Mouse (Mus musculus) cerebellum, postnatal 36 days (tissue): Measurements from ENCODE around the gene H2-D1.

Source experiments
- DNase-seq, 2 experiments: peaks; one replicate each; pipeline ENCODE4 v3.0.0; 2021 to 2022; ENCODE audit warnings: mixed read lengths in 2 of 2

H2-D1 gene

GRCm38 (mm10) chr17:35262664-35263522, at the start of gene H2-D1:
H2-D1 (plus strand) TSS chr17:35262730.
- DNase-seq: peak; percentile 96 to 98

- no peak for DNase-seq
Measured at GRCm38 (mm10) chr17:35213071-35213470, 49.5 kb upstream of the H2-D1 start.

- no peak for DNase-seq
Measured at GRCm38 (mm10) chr17:35218516-35219193, 43.9 kb upstream of the H2-D1 start.

- DNase-seq: no peak
Measured at GRCm38 (mm10) chr17:35219601-35220041, 42.9 kb upstream of the H2-D1 start.

GRCm38 (mm10) chr17:35220156-35220952, 42.2 kb upstream of the H2-D1 start, which contains the start of gene Gm16181:
Gm16181 (plus strand) TSS chr17:35220834.
- DNase-seq: no peak

GRCm38 (mm10) chr17:35222299-35222698, 40.2 kb upstream of the H2-D1 start:
- no peak for DNase-seq

- DNase-seq: no peak
Measured at GRCm38 (mm10) chr17:35224641-35225040, 37.9 kb upstream of the H2-D1 start.

- no peak for DNase-seq
Measured at GRCm38 (mm10) chr17:35225456-35225855, 37.1 kb upstream of the H2-D1 start.

- DNase-seq: no peak
Measured at GRCm38 (mm10) chr17:35226561-35227046, 35.9 kb upstream of the H2-D1 start.

- no peak for DNase-seq
Measured at GRCm38 (mm10) chr17:35231022-35231421, 31.5 kb upstream of the H2-D1 start.

- DNase-seq: peak; percentile 86 to 87
Measured at GRCm38 (mm10) chr17:35232043-35232442, 30.5 kb upstream of the H2-D1 start.

- no peak for DNase-seq
Measured at GRCm38 (mm10) chr17:35232659-35233058, 29.9 kb upstream of the H2-D1 start.

GRCm38 (mm10) chr17:35233114-35233980, 29.2 kb upstream of the H2-D1 start, which contains the start of gene Atp6v1g2:
Atp6v1g2 (plus strand) TSS chr17:35233660.
- no peak for DNase-seq

- DNase-seq: peak in 1 of 2 experiments; percentile 2
Measured at GRCm38 (mm10) chr17:35234090-35234489, 28.4 kb upstream of the H2-D1 start.

- DNase-seq: peak in 1 of 2 experiments; percentile 32
Measured at GRCm38 (mm10) chr17:35234903-35235302, 27.6 kb upstream of the H2-D1 start.

GRCm38 (mm10) chr17:35235614-35236389, 26.7 kb upstream of the H2-D1 start, which contains the start of gene Nfkbil1:
Nfkbil1 (minus strand) TSS chr17:35235792.
- peak; percentile 88 to 90 for DNase-seq

- peak; percentile 100 for DNase-seq
Measured at GRCm38 (mm10) chr17:35236390-35236746, 26.2 kb upstream of the H2-D1 start.

GRCm38 (mm10) chr17:35236996-35237395, 25.5 kb upstream of the H2-D1 start:
- DNase-seq: peak; percentile 41 to 55

- peak in 1 of 2 experiments; percentile 11 for DNase-seq
Measured at GRCm38 (mm10) chr17:35237504-35237903, 25.0 kb upstream of the H2-D1 start.

- DNase-seq: peak in 1 of 2 experiments; percentile 8
Measured at GRCm38 (mm10) chr17:35239700-35240099, 22.8 kb upstream of the H2-D1 start.
